Mouse (Mus musculus) kidney, adult 11 months (tissue): ENCODE data around the gene Pik3r6.
A peak's percentile ranks its signal among the peaks of the same experiment; 100 is the strongest.

Experiments used
- DNase-seq: peaks from one replicate; pipeline ENCODE4 v3.0.0; 2022

Pik3r6 gene

GRCm38 (mm10) chr11:68586721-68587120, 83.9 kb downstream of the Pik3r6 start, which contains the start of gene Ccdc42:
TSS of gene Ccdc42 (plus strand) at chr11:68587021.
- DNase-seq = no peak

DNA sequence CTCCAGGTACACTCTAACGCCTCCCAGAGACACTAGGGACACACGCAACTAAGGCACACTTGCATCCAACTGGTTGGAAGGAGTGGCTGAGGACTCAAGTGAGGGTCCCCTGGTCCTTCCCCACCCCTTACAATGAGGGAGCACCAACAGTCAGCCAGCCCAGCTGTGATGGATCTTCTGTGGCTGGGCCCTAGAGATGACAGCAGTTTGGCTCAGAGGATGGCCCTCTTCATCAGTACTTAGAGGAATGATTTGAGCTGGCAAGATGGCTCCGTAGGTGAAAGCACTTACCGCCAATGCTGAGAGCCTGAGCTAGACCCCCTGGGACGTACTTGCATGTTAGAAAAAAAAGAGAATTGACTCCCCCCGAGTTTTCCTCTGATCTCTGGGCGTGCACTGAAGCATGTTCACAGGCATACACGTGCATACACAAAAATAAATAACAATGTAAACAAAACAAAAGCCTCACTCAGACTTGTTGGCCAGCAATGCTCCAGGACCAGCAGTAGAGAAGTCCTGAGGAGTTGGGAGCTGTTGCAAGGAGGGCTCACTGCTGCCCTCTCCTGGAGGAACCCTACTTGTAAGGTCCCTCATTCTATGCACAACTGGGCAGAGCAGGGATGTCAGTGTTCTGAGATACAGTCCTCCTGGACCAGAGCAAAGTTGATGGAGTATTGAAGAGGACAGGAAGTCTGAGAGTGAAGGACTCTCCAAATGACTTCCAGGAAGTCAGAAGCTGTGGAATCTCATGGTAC, 86.4 kb downstream of the Pik3r6 start:
- peak; percentile 70 for DNase-seq

GRCm38 (mm10) chr11:68591708-68592107, 88.9 kb downstream of the Pik3r6 start:
- no peak for DNase-seq

- no peak for DNase-seq
Observed at GRCm38 (mm10) chr11:68593247-68593646, 90.4 kb downstream of the Pik3r6 start.

- DNase-seq = no peak
Observed at GRCm38 (mm10) chr11:68597912-68598311, 95.1 kb downstream of the Pik3r6 start.

- no peak for DNase-seq
Observed at GRCm38 (mm10) chr11:68600551-68601021, 97.8 kb downstream of the Pik3r6 start.

DNA sequence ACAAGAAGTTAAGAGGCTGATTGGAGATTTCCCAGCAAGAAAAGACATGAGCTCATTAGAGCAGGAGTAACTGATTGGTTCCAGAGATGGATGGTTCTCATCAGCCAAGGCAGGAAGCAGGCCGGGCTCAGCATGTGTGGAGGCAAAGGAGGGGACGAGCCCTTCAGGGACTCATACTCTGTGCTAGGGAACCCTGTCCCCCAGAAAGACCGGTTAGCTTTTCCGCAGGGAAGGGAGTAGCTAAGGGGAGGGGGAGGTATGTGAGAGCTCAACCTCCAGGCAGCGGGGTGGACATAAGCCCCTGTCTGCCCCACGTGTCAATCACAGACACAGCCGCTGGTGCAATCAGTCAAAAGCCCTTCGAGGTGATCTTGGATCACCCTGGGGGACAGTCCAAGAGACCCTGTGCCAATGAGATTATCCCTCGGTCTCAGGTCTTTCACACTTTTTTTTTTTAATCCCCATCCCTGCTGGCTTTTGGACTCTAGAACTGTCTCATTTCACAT, 98.7 kb downstream of the Pik3r6 start:
- no peak for DNase-seq
